Mouse (Mus musculus) embryonic facial prominence, embryonic 11.5 days (tissue): ENCODE measurements around the gene Gpr1. TPM values are rescaled to one million over a fixed set of nuclear protein-coding genes. Genes with fewer than 3 reads are reported as not detected.

Experiments
- ATAC-seq: fragments of 200-750 bp; cut with Nextera tagmentation; replicated peaks from 2 replicates; pipeline ENCODE4 v1.8.0; 2017; ENCODE audit warnings: low read depth; ENCODE audit not compliant: insufficient number of reproducible peaks, low FRiP score, low TSS enrichment
- DNase-seq: peaks from one replicate; pipeline ENCODE4 v3.0.0-alpha.2; 2015; ENCODE audit warnings: low spot score
- H3K27ac ChIP-seq: fragments of 300-500 bp; sonication (generic); replicated peaks from 2 replicates; pipeline ENCODE4 v1.5.1; 2014; ENCODE audit warnings: mild to moderate bottlenecking, low read depth, low read length, control low read depth
- H3K27me3 ChIP-seq: fragments of 300-500 bp; sonication (generic); 2 replicates; pipeline ENCODE4 v1.6.1; 2014; ENCODE audit warnings: mild to moderate bottlenecking, low read length, moderate library complexity, mixed read lengths; ENCODE audit not compliant: control insufficient read depth, insufficient read depth
- H3K36me3 ChIP-seq: fragments of 300-500 bp; sonication (generic); replicated peaks from 2 replicates; pipeline ENCODE4 v1.6.1; 2014; ENCODE audit warnings: low read depth, mild to moderate bottlenecking, low read length, moderate library complexity, mixed read lengths; ENCODE audit not compliant: control insufficient read depth, insufficient read depth
- H3K4me1 ChIP-seq: fragments of 300-500 bp; sonication (generic); 2 replicates; pipeline ENCODE4 v1.6.1; 2014; ENCODE audit warnings: low read length, mixed read lengths; ENCODE audit not compliant: control insufficient read depth, insufficient read depth
- H3K4me2 ChIP-seq: fragments of 300-500 bp; sonication (generic); 2 replicates; pipeline ENCODE4 v1.6.1; 2014; ENCODE audit warnings: low read depth, mild to moderate bottlenecking, control low read depth, low read length, moderate library complexity
- H3K4me3 ChIP-seq: fragments of 300-500 bp; sonication (generic); 2 replicates; pipeline ENCODE4 v1.5.1; 2014; ENCODE audit warnings: low read depth, low read length, control low read depth
- H3K9ac ChIP-seq: fragments of 300-500 bp; sonication (generic); replicated peaks from 2 replicates; pipeline ENCODE4 v1.6.1; 2014; ENCODE audit warnings: mild to moderate bottlenecking, control low read depth, low read length
- H3K9me3 ChIP-seq: fragments of 300-500 bp; sonication (generic); replicated peaks from 2 replicates; pipeline ENCODE4 v1.6.1; 2016; ENCODE audit warnings: mild to moderate bottlenecking, low read length, inconsistent platforms, mixed read lengths; ENCODE audit not compliant: control insufficient read depth
- WGBS: fragments of 180-500 bp; shearing (Covaris S2); extraction: QIAGEN DNeasy Blood & Tissue Kit; methylation state at CpG from one replicate; pipeline ENCODE4 v1.1.7; 2014; 5-methylcytosine and 5-hydroxymethylcytosine counted together
- polyA plus RNA-seq: library from polyadenylated mRNA; unstranded; fragments of >200 nt; fragmentation: Nextera tagmentation; extraction: Ambion mirVana; gene quantifications from 2 replicates; pipeline ENCODE4 v1.2.1, GENCODE M21; 2014

Gpr1 gene
- polyA plus RNA-seq, 1 experiment from 2014 or later: 0.17 TPM

GRCm38 (mm10) chr1:63214631-63215030 is 288 bp upstream of the Gpr1 start:
- no peak overlapping the region for H3K9ac ChIP-seq
- H3K27ac ChIP-seq: no peak overlapping the region
- no peaks in the 10 kb centered on the region for H3K36me3 ChIP-seq
- ATAC-seq: no peak
- no peak overlapping the region for H3K4me2 ChIP-seq
- no peaks in the 10 kb centered on the region for H3K9me3 ChIP-seq
- no peak overlapping the region for H3K4me3 ChIP-seq
- H3K27me3 ChIP-seq: no peaks in the 10 kb centered on the region
- WGBS: 26% methylated on average over 7 of the region's 7 CpGs
- DNase-seq: no peak
- H3K4me1 ChIP-seq: no peaks in the 10 kb centered on the region

- no peaks in the 10 kb centered on the region for H3K9me3 ChIP-seq
- H3K4me2 ChIP-seq: peak overlapping the region; percentile 17
- ATAC-seq: no peak
- 19% methylated on average over 22 of the region's 22 CpGs for WGBS
- DNase-seq: peak; percentile 42
- H3K4me1 ChIP-seq: no peaks in the 10 kb centered on the region
- H3K27me3 ChIP-seq: no peaks in the 10 kb centered on the region
- H3K27ac ChIP-seq: no peak overlapping the region
- H3K4me3 ChIP-seq: no peak overlapping the region
- no peak overlapping the region for H3K9ac ChIP-seq
- H3K36me3 ChIP-seq: no peaks in the 10 kb centered on the region
Observed at GRCm38 (mm10) chr1:63213478-63214270, 669 bp downstream of the Gpr1 start.

GRCm38 (mm10) chr1:63209861-63210529 is 4.3 kb downstream of the Gpr1 start:
- 20% methylated on average over 6 of the region's 6 CpGs for WGBS

GRCm38 (mm10) chr1:63207607-63208006 is 6.7 kb downstream of the Gpr1 start:
- Histone ChIP-seq H3K9me3 (no peaks in the 10 kb centered on the region), H3K36me3 (no peaks in the 10 kb centered on the region), H3K9ac (no peak overlapping the region), H3K4me2 (no peak overlapping the region), H3K4me3 (no peak overlapping the region), H3K27ac (no peak overlapping the region), H3K4me1 (peaks cover 3% of the 10 kb centered on the region; the same call in 1 of the 2 replicates), H3K27me3 (no peaks in the 10 kb centered on the region)
- ATAC-seq (no peak), DNase-seq (no peak)
- 81% methylated on average over 3 of the region's 3 CpGs for WGBS

More at GRCm38 (mm10) chr1:63209861-63210529, 4.3 kb downstream of the Gpr1 start:
- DNase-seq (no peak), ATAC-seq (no peak)
- no peak overlapping the region for H3K4me2 ChIP-seq
- no peaks in the 10 kb centered on the region for H3K4me1 ChIP-seq
- H3K27ac ChIP-seq: no peak overlapping the region
- no peaks in the 10 kb centered on the region for H3K27me3 ChIP-seq
- H3K4me3 ChIP-seq: no peak overlapping the region
- H3K9me3 ChIP-seq: no peaks in the 10 kb centered on the region
- H3K36me3 ChIP-seq: no peaks in the 10 kb centered on the region
- H3K9ac ChIP-seq: no peak overlapping the region

GRCm38 (mm10) chr1:63204660-63205394 is 9.5 kb downstream of the Gpr1 start:
- Histone ChIP-seq H3K4me2 (no peak overlapping the region), H3K9me3 (0 out of 2 replicates have a peak, but pooled peaks cover 5% of the 10 kb centered on the region), H3K4me1 (peaks cover 3% of the 10 kb centered on the region; the same call in 1 of the 2 replicates), H3K27ac (no peak overlapping the region), H3K36me3 (no peaks in the 10 kb centered on the region), H3K4me3 (no peak overlapping the region), H3K9ac (no peak overlapping the region; the same call in 1 of the 2 replicates), H3K27me3 (no peaks in the 10 kb centered on the region)
- ATAC-seq: peak; percentile 32; the same call in 1 of the 2 replicates
- DNase-seq: no peak
- 27% methylated on average over 7 of the region's 7 CpGs for WGBS

GRCm38 (mm10) chr1:63203950-63204659 is 10.2 kb downstream of the Gpr1 start:
- H3K4me1 ChIP-seq: peaks cover 3% of the 10 kb centered on the region; the same call in 1 of the 2 replicates
- H3K4me2 ChIP-seq: no peak overlapping the region
- 11% methylated on average over 7 of the region's 7 CpGs for WGBS
- peak; percentile 73 for DNase-seq
- no peaks in the 10 kb centered on the region for H3K36me3 ChIP-seq
- H3K9me3 ChIP-seq: 0 out of 2 replicates have a peak, but pooled peaks cover 6% of the 10 kb centered on the region
- ATAC-seq: peak; percentile 91
- no peak overlapping the region for H3K9ac ChIP-seq
- no peak overlapping the region; the same call in 1 of the 2 replicates for H3K27ac ChIP-seq
- no peaks in the 10 kb centered on the region for H3K27me3 ChIP-seq
- H3K4me3 ChIP-seq: no peak overlapping the region

- Histone ChIP-seq H3K27ac (no peak overlapping the region), H3K4me3 (no peak overlapping the region), H3K4me1 (peaks cover 3% of the 10 kb centered on the region; the same call in 1 of the 2 replicates), H3K36me3 (no peaks in the 10 kb centered on the region), H3K27me3 (no peaks in the 10 kb centered on the region), H3K4me2 (no peak overlapping the region), H3K9ac (no peak overlapping the region), H3K9me3 (0 out of 2 replicates have a peak, but pooled peaks cover 6% of the 10 kb centered on the region)
- DNase-seq: no peak
- no peak for ATAC-seq
- WGBS: 85% methylated on average over 1 of the region's 1 CpGs
Observed at GRCm38 (mm10) chr1:63203471-63203870, 10.9 kb downstream of the Gpr1 start.
